Mouse (Mus musculus) liver, postnatal 0 days (tissue): ENCODE data around the gene Wtip.

Source experiments
- CTCF ChIP-seq: sonication (generic); IDR thresholded peaks from 2 replicates; pipeline ENCODE4 v1.5.1; 2016; ENCODE audit warnings: antibody characterized with exemption, low read depth
- EP300 ChIP-seq: IDR thresholded peaks from 2 replicates; pipeline ENCODE4 v1.6.1; 2016; ENCODE audit warnings: antibody characterized with exemption, low read depth, mild to moderate bottlenecking

DNA sequence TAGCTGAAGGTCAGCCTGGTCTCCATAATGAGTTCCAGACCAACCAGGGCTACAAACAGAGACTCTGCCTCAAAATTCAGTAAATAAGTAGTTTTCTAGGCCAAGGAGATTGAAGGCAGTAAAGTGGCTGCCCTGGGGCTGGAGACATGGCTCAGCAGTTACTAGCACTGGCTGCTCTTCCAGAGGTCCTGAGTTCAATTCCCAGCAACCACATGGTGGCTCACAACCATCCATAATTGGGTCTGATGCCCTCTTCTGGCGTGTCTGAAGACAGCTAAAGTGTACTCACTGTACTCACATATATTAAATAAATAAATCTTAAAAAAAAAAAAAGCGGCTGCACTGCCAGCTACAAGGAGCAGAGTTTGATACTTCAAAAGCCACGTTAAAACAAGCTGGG, 32.9 kb upstream of the Wtip start:
- TF ChIP-seq EP300, result no peak
- TF ChIP-seq CTCF, result no peak
